Mouse (Mus musculus) thymus, postnatal 14 days (tissue): ENCODE data around the gene 2210407C18Rik.

Experiments used
- DNase-seq: peaks from one replicate; pipeline ENCODE4 v3.0.0; 2021

2210407C18Rik gene

DNA sequence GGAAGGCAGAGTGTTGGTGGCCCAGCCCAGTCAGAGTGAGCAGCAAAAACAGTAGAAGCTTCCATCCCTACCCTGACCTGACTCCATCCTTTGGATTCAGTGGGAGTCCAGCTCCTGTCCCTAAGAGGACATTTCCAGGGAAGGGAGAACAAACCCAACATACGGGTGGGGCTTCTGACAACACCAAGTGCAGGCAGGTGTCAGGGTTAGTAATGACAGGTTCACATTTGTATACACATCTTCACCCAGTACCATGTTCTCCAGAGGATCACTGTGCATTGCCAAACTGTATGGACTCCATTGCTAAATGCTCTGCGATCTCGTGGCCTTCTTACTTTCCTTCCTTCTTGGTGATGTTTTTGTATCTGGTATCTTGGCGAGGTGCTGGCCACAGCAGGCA lies at the start of gene 2210407C18Rik:
TSS of gene 2210407C18Rik (minus strand) at position 101 of the 400 bp plus-strand sequence.
- DNase-seq: no peak

DNA sequence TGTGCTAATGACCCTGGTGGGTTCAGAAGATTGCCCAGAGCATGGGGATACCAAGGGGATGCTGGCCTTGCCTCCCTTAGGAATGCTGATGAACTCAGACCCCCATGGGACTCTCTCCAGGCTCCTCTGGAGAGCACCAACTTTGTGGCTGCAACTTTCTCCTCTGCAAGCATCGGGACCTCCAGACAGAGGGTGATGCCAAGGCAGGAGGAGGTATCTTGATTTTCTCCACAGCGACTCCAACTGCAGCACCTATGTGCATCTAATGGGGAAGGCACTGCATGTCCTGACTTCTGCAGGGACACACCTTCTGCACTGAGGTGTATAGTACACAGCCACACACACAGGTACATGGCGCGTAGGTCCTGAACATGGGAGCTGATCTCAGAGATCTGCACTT lies 42.7 kb upstream of the 2210407C18Rik start, which contains the start of gene Olfr322:
TSS of gene Olfr322 (plus strand) at position 187 of the 400 bp plus-strand sequence.
- DNase-seq: no peak

DNA sequence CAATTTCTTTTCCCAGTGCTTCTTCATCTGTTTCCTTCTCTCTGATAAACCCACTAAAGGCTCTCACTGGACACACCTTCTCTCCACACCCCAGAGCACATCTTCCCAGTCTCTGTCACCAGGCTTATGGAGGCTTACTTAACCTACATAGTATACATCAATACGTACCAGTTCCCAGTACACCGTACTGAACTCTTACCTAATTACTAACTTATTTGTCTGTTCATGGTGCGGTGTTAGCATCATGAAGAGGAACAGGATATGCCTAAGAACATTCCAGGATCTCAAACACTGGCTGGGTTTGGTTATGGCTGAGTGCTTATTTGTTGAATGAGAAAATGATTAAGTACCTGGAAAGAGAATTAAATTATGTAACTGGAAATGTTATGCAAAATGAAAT lies 39.3 kb upstream of the 2210407C18Rik start:
- no peak for DNase-seq

DNA sequence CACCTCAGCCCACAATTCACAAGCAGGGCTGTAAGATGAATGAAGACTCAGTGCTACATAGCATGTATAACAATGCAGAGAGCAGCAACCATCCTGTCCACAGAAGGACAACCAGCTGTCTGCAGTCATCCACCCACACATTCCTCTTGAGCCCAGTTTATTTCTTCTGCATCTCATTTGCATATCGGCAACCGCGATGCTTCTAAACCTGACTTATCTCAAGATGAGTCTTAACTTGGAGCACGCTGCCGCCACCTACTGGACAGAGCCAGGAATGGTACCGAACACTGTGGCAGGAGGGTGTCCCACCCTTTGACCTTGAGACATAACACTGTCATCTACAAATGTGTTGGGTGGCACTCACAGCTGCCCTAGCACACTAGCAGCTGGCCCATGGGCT lies 27.5 kb upstream of the 2210407C18Rik start:
- DNase-seq: peak; percentile 68

DNA sequence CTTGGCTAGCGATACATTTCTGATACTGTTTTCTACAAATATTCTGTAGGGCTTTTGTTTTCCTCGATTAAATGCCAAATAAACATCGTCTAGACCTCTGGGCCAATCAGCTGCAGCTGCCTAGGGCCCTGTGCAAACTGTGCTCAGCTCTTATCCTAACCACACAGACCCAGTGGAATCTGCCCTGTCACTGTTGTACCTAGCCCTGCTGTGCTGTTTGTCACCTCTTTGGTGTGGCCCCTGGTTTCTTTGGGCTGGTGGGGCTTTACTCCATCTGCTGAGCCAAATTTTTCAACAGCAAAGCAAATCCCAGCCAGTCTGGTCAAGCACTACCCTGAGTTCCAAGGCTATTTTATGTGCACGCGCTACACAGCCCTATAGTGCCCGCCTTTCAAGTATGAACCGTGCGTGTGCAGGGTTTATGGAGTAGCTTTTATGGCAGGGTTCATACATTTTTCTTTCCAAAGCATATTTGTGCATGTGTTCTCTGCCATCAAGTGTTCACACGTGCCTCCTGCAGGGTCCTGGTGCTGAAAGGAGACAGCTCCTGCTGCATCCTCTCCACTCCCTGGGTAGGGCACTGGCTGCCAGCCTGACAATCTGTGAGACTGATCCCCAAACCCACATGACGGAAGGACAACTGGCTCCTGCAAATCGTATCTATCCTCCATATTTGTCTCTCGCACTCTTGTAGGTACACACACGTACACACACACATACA lies 25.9 kb upstream of the 2210407C18Rik start:
- DNase-seq: no peak

DNA sequence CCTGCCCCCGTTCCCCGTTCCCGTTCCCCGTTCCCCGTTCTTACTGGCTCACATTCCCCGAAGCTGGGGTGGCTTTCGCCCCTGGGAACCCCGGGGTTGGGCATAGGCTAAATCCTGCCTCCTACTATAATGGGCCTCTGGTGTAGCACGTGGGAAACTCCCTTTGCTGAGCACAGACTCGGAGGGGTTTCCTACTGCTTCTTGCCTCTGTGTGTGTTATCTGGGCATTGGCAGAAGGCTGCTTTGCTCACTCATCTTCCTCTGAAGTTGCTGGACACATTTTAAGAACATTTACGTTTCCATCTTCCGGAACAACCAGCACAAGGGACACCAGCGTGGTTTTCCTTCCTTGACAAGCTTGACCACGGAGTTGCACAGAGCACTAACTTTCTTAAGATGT lies 25.2 kb upstream of the 2210407C18Rik start:
- no peak for DNase-seq

DNA sequence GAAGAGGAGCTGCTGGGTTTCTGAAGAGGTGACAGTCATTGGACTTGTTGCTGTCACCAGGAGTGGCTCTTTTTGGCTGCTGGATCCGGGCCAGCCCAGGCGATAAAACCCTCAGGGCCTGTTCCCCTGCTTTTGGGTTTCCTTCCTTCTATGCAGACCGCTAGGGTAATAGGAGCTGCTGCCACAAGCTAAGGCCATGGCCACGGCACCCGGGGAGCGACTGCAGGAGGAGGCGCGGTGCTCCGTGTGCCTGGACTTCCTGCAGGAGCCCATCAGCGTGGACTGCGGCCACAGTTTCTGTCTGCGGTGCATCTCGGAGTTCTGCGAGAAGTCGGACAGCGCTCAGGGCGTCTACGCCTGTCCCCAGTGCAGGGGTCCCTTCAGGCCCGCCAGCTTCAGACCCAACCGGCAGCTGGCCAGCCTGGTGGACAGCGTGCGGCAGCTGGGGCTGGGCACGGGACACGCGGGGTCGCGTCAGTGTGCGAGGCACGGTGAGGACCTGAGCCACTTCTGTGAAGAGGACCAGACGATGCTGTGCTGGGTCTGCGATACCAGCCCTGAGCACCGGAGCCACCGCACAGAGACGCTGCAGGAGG lies 24.5 kb upstream of the 2210407C18Rik start, which contains the start of gene Trim58:
TSS of gene Trim58 (plus strand) at position 194 of the 596 bp plus-strand sequence.
- no peak for DNase-seq

DNA sequence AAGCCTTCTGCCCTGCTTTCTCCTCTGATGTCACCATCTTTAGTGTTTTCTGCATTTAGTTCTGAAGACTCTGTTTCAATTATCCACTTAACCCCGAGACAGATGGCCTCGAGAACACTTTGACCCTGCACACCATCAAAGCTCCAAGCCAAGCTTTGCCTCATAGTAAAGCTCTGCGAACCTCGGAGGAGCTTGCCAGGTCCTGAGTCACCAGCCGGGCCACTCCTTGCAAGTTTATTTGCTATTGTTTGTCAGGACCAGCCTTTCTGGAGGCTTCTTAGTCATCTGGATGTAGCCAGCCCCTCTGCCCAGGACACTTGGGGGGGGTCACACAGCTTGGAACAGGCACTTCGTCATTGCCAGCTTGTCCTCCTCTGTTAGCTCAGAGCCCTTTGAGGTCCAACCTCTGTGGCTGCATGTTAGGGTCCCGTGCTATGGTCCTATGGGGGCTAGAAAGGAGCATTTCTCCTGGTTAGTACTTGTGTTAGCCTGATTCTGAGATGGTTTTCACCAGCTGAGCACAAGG lies 22.4 kb upstream of the 2210407C18Rik start:
- DNase-seq: no peak

DNA sequence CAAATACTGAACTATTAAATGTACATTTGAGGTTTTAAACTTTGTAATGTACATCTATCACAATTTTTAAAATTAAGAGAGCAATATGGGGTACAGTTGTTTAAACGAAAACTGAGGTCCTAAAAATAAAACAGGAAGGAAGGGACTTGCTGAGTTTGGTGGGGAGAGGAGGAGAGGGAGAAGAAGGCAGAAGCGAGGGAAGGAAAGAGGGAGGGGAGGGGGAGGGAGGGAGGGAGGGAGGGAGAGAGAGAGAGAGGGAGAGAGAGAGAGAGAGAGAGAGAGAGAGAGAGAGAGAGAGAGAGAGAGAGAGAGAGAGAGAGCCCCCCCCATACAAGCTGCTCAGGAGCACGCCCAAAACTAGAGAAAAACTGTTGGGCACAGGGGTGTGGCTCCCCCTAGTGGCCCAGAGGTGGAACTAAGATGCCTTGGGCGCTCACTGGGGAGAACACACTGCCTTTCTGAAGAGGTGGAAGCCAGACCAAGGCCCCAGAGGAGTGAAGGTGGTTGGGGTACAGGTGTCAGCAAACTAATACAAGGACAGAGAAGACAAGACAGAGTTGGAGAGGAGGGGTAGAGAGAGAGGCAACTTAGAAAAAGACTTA lies 20.6 kb upstream of the 2210407C18Rik start:
- peak; percentile 65 for DNase-seq

DNA sequence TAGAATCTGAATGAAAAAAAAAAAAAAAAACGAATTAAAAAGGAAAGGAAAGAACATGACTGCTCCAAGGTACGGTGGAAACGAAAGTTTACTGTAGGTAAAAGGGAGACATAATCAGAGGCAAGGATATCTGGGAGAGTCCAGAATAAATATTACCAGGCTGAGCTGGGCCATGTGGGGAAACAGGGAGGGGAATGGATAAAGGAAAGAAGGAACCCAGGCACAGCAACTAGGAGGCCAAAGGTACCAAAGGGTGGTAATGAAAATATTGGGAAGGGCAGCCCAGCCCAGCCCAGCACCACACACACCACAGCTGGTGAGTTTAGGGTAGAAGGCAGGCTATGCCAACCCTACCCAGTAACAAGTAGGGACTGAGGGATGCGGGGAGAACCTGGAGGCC lies 19.0 kb upstream of the 2210407C18Rik start:
- DNase-seq: no peak

DNA sequence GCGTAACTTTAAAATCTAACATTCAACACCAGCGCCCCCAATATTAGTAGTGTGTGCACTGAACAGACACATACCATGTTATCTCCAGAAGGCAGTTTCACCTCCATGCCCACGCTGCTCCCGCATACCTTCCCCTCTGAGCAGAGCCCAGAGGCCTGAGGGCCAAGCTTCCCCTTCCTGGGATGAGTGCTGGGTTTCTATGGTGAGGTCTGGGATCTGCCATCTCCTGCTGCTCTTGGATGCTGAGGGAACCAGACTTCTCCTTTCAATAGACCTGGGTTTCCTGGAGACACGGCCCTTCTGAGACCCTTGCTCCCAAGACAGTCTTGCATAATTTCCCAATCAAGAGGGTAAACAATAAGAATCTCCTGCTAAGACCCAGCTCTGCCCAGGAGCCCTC lies 14.5 kb upstream of the 2210407C18Rik start, which contains the start of gene Olfr323:
TSS of gene Olfr323 (minus strand) at position 101 of the 400 bp plus-strand sequence.
- no peak for DNase-seq

DNA sequence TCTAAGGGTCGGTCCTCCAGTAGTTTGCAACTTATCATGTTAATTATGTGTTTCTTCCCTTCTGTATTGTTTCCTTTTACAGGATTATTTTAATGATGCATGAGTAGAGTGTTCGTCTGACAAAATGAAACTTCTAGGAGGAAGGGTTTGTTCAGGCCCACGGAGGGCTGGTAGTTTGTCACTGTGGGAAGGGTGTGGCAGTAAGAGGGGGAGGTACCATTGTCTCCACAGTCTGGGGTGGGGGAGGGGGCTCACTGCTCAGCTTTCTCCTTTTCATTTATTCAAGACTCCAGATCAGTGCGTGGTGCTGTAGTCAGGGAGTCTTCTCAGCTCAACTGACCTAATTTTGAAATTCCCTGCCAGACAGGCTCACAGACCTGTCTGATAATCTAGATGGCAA lies 10.3 kb upstream of the 2210407C18Rik start:
- no peak for DNase-seq

DNA sequence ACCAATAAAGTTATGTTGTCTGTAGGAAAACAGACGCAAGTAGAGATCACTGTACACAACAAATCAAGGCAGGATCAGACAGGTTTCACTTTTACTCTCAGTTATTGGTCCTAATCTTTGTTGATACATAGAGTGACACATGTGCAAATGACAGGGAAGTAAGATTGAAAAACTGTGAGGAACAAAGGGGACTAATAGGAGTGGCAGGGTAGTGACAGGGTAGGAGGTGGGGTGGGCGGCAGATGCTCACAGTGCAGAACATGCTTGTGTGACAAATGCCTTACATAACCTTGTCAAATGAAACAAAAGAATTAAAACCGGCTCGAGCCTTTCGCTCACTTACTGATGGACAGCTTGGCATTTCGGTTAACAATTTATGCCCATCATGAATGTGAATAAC lies 2.9 kb upstream of the 2210407C18Rik start:
- DNase-seq: no peak

DNA sequence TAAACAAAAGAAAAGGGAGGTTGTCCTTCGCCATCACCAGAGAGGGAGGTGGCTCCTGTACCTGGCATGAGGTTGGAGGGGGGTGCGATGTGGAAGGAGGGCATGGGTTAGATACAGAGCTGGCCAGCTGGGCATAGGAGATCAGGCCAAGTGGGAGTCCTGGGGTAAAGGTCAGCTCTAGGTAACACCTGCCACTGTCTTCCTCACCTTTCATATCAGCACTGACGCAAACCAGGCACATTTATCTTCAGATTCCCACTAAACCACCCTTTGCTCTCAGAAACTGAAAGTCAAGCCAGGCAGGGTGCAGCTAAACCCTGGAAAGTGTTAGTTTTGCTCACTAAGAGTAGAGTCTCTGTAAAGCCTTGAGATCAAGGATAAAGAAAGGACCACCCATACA lies 2.5 kb upstream of the 2210407C18Rik start:
- no peak for DNase-seq

DNA sequence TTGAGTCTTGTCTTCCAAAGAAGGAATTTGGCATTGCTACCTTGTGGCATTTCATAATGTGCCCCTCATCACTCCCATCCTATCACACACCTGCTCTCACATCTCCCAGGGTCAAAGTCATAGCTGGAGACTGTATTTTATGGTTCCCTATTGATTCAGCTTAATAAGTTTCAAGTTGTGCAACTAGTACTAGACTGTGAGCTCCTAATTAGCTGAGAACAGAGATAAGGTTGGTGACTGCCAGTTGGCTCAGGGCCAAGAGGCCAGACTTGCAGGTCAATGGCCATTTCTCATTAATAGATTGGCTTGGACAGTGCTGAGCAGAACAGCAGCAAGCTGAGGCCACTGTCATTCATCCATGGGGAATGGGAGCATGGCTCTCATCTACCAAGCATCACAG lies 1.3 kb downstream of the 2210407C18Rik start:
- no peak for DNase-seq

DNA sequence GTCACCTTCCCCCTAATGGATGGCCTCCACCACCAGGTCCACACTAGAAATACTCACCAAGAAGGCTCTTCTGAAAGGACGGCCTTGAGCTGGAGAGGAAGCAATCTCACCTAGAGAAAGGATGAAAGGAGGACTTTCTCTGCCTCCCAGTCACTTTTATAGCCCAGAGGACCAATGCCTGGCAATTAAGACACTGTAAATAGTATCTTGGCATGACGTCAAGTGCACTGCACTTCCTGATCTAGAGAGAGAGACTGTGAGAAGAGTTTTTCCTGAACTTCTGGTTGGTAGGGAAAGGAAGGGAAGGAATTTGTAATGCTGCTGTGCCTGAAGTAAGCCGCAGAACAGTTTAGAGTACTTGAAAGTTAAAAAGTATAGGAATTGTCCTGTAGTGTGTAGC lies 2.5 kb downstream of the 2210407C18Rik start:
- DNase-seq: no peak

DNA sequence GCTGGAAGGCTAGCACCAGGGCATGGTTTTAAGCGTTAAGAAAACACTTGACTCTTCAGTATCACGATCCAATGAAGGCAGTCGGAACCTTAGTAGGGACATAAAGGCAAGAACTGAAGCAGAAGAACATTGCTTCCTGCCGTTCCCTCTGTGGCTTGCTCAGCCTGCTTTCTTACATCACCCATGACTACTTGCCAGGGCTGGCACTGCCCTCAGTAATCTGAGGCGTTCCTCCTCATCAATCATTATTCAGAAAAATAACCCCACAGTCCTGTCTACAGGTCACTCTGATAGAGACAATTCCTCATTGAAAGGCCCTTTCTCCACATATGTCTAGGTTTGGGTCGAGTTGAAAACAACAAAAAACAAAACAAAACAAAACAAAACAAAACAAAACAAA lies 8.8 kb downstream of the 2210407C18Rik start:
- no peak for DNase-seq

DNA sequence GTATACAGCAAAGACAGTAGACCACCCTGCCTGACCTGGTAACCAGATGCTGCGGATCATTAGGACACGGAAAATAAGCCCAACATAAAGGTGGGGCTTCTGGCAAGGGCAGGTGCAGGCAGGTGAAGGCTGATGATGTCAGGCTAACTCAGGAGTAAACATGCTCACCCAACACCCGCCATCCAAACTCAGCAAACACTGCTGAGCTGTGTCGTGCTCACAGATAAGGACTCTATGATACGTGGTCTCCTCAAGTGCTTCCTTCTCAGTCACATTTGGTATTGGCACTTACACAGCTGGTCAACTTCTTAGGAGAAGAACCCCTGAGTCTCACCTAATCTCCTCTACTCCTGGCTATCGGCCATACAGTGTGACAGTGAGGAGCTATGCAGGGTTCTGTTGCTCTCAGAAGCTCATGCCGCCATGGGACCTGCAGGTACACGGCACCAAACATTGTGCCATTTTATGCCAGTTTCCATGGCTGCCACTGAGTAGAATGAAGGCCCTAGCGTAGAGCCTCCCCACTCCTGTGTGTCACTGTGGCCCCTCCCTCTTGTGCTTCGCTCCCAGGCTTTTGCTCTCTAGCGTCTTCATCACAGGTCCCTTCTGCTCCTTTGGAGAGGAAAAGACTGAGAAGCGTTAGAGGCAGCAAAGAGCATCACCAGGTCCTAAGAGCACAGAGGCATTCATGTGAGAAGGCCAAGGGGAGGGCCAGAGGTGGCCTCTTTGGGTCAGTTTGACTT lies 9.5 kb downstream of the 2210407C18Rik start:
- no peak for DNase-seq

DNA sequence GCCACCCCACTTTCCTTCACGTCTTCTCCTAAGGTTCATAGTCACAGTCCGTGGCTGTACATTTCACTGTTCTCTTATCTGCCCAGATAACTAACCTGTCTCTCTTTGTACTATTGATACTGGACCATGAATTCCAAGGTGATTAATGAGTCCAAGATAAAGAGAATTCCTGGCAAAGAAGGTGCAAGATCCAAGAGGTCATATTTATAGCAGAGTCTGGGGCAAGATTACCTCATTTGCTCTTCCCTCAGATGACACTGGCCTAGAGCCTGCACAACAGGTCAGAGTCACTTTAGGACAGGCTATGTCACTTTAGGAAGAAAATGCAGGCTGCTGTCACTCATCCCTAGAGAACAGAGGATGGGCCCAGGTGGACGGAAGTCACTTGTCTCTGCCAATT lies 10.6 kb downstream of the 2210407C18Rik start:
- DNase-seq: no peak

DNA sequence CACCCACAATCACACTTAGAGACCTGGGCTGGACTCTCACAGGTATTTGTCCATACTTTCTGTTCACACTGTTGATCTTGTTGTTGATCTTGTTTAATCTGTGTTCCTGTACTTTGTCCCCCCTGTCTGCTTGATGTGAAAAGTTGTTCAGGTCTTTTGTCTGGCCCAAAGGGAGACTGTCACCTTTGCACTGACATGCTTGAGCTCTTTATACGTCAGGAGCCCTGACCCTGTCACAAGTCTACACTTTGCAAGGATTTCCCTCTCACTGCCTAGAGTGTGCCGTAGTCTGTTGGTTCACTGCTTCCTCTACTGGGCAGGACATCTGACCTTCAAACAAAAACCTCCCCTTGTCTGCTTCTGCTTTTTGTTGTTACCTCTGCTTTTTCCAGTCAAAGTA lies 11.2 kb downstream of the 2210407C18Rik start:
- DNase-seq: no peak

DNA sequence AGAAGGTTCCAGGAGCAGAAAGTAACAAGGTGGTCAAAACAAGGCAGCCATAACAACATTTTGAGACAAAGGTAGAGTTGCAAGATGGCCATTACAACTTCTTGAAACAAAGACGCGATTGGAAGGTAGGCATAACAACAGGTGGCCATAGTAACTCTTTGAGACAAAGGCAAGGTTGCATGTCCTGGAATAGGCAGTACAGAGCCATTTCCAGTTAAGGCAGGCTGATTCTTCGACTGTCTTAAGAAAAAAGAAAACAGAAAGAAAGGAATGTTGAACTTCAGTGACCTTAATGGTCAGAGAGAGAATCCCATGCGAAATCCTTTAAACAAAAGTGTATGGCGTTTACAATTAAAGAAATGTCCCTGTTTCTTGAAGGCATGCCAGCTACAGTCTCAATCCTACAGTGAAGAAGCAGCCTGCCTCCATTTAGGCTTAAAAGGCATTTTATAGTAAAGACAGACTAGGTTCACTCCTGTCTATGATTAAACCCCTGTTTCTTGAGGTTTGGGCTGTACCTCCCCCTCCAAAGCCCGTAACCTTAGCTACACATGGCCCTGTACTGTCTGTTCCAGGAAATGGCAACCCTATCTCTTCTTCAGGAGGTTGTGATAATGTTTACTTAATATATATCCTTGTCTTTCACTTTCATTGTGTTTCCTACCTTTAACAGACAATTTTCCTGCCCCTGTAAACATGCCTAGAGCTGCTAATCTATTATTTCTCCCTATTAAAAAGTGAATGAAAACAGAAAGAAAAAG lies 12.9 kb downstream of the 2210407C18Rik start:
- DNase-seq: no peak

DNA sequence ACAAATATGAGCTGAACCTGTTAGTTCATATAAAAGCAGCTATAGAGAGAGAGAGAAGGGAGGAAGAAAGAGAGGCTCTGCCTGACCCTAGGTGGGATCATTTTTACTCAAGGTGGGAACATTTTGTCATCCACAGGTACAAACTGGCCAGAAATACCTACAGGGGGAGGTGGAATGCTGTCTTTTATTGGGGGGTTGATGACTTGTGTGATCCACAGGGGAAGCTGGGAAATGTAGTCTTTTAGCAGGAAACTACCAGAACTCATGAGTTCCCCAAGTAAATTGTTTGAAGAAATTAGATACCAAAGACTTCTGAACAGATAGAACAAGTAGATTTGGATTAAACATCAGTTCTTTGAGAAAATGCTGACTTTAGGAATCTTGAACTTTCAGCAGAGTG lies 13.8 kb downstream of the 2210407C18Rik start:
- DNase-seq: no peak
